In genomic region chr9:122252113-122252512, GRCm38 (mm10) we compare ENCODE assay signal across 14 mouse cellular contexts. TPM values are rescaled to one million over a fixed set of nuclear protein-coding genes. Genes with fewer than 3 reads are reported as not detected.
DNase-seq lines count a peak whose midpoint lies in the region; ATAC-seq and TF ChIP-seq lines count a peak whose summit lies in the region.
"Had no signal": no experiment of that assay in that cellular context is flagged by ENCODE, and none has a peak within 500 bp of the region (broad histone marks: within the 10 kb centered on the region; RNA-seq: fewer than 3 reads in every experiment).

No protein-coding gene starts in this region.

- H3K79me2 ChIP-seq in heart, adult 2 months (replicated peaks; ENCODE audit: control insufficient read depth, insufficient read depth, low read length): no peaks in the 10 kb centered on the region

- no peak overlapping the region for H3K27ac ChIP-seq in heart, adult 2 months
- H3K27ac ChIP-seq in lung, postnatal 0 days (ENCODE audit: low read length): no peak overlapping the region
- H3K27ac ChIP-seq: hindbrain, embryonic 12.5 days had no signal

- 81% methylated on average over 1 of the region's 1 CpGs for WGBS in heart, adult 2 months
- whole genome bisulfite sequencing in lung, postnatal 0 days: 83% methylated on average over 1 of the region's 1 CpGs
- 82% methylated on average over 1 of the region's 1 CpGs for WGBS in lung, adult 2 months

- H3K4me1 ChIP-seq in heart, adult 2 months (ENCODE audit: control insufficient read depth, insufficient read depth, low read length): no peaks in the 10 kb centered on the region
- H3K4me1 ChIP-seq in lung, postnatal 0 days (ENCODE audit: insufficient read depth, low read depth, low read length): no peaks in the 10 kb centered on the region
- no peaks in the 10 kb centered on the region for H3K4me1 ChIP-seq in lung, adult 2 months (ENCODE audit: control insufficient read depth, insufficient read depth, low read length)

- no peaks in the 10 kb centered on the region for H3K9me3 ChIP-seq in lung, postnatal 0 days (ENCODE audit: low read length)
- H3K9me3 ChIP-seq: hindbrain, embryonic 12.5 days had no signal

- no peak for TF ChIP-seq POLR2A in heart, adult 2 months (IDR thresholded peaks at IDR 0.05; ENCODE audit: insufficient read depth, low read depth, low read length)
- no peak for TF ChIP-seq POLR2A in lung, adult 2 months (IDR thresholded peaks at IDR 0.05; ENCODE audit: borderline replicate concordance, extremely low read depth, low read depth, low read length)

- TF ChIP-seq CTCF in heart, adult 2 months (IDR thresholded peaks at IDR 0.05): peak; percentile 35; the same call in 1 of the 2 replicates
- peak; percentile 42; the same call in 1 of the 2 replicates for TF ChIP-seq CTCF in lung, postnatal 0 days (IDR thresholded peaks at IDR 0.05)
- no peak for TF ChIP-seq CTCF in lung, adult 2 months (IDR thresholded peaks at IDR 0.05; ENCODE audit: insufficient read depth, low read length)

- no peaks in the 10 kb centered on the region for H3K36me3 ChIP-seq in heart, adult 2 months (ENCODE audit: control insufficient read depth, insufficient read depth, low read length)
- H3K36me3 ChIP-seq in lung, postnatal 0 days (ENCODE audit: insufficient read depth, low read length): peaks cover 15% of the 10 kb centered on the region; the same call in 1 of the 2 replicates

- no peak overlapping the region for H3K9ac ChIP-seq in heart, adult 2 months (ENCODE audit: low read depth, low read length)
- H3K9ac ChIP-seq in lung, postnatal 0 days (replicated peaks; ENCODE audit: low read depth): no peak overlapping the region
- H3K9ac ChIP-seq: hindbrain, embryonic 12.5 days had no signal

- H3K4me3 ChIP-seq in heart, adult 2 months: no peak overlapping the region
- no peak overlapping the region for H3K4me3 ChIP-seq in lung, postnatal 0 days (ENCODE audit: low read depth, low read length)
- no peak overlapping the region for H3K4me3 ChIP-seq in lung, adult 2 months (replicated peaks; ENCODE audit: extremely low read depth, low read depth, low read length)
- H3K4me3 ChIP-seq: erythroblast, embryonic 14.5 days; hindbrain, embryonic 12.5 days; myocyte had no signal

- DNase-seq in heart, adult 2 months: no peak
- DNase-seq in heart, adult 18-20 months: no peak
- no peak for DNase-seq in lung, postnatal 0 days (ENCODE audit: low spot score)
- DNase-seq in lung, adult 2 months: no peak
- DNase-seq in CD4-positive helper T cell, adult 2 months (ENCODE audit: low read depth, low spot score): peak; percentile 49
- no peak for DNase-seq in cerebellum, postnatal 14 days
- DNase-seq: adrenal gland, adult 2 months; cerebellum, adult 9-10 months; kidney, adult 18-20 months; thymus, adult 18-20 months had no signal

- H3K4me2 ChIP-seq in lung, postnatal 0 days (replicated peaks; ENCODE audit: low read depth, low read length): no peak overlapping the region
- H3K4me2 ChIP-seq: hindbrain, embryonic 12.5 days had no signal

- intact Hi-C loops in heart, adult 2 months (cut with DNase I): no loop called here

- TF ChIP-seq EP300 in heart, adult 2 months (IDR thresholded peaks at IDR 0.05; ENCODE audit: insufficient read depth, low read depth, low read length): no peak
- TF ChIP-seq EP300 in lung, postnatal 0 days (IDR thresholded peaks at IDR 0.05): no peak

- no peaks in the 10 kb centered on the region for H3K27me3 ChIP-seq in heart, adult 2 months (ENCODE audit: control insufficient read depth, insufficient read depth, low read length)
- no peaks in the 10 kb centered on the region for H3K27me3 ChIP-seq in lung, postnatal 0 days (replicated peaks; ENCODE audit: insufficient read depth, low read length)
- H3K27me3 ChIP-seq: hindbrain, embryonic 12.5 days had no signal

- no peak for ATAC-seq in lung, postnatal 0 days
- ATAC-seq in megakaryocyte, adult 5-6 weeks (ENCODE audit: poor library complexity, severe bottlenecking): 0 out of 2 replicates have a peak, but pooled peaks have one; percentile 21

RNA-seq across cellular contexts. Expression of gene Ano10, which starts 42.1 kb away (rescaled TPM):
- 100 to 1,000 TPM; 180 to 214 TPM for total RNA-seq in heart, adult 2 months (2021)
- polyA plus RNA-seq in heart, adult 2 months (2012; rRNA removed): 167 and 286 TPM in 2 replicates
- total RNA-seq in heart, adult 18-20 months (2021): 100 to 1,000 TPM in 1 of 2 experiments, 10 to 100 TPM in 1; 83.6 to 151 TPM
- polyA plus RNA-seq in lung, postnatal 0 days (2015; fragmentation: Nextera tagmentation; extraction: Ambion mirVana): 37.4 and 41.6 TPM in 2 replicates
- polyA plus RNA-seq in lung, adult 2 months (2012; rRNA removed): 48.7 and 50.6 TPM in 2 replicates
- 33.1 and 40.9 TPM in 2 replicates for total RNA-seq in megakaryocyte, adult 5-6 weeks (2015)
- 17.1 and 32.8 TPM in 2 replicates for total RNA-seq in megakaryocyte, adult 5-6 weeks (2017)
